Mouse (Mus musculus) heart, embryonic 11.5 days (tissue): ENCODE results near the gene Lpo. TPM values are rescaled to one million over a fixed set of nuclear protein-coding genes. Genes with fewer than 3 reads are reported as not detected.

Experiments used
- ATAC-seq: fragments of 200-750 bp; cut with Nextera tagmentation; replicated peaks from 2 replicates; pipeline ENCODE4 v1.8.0; 2017; ENCODE audit warnings: moderate library complexity; ENCODE audit not compliant: insufficient number of reproducible peaks, low FRiP score, low TSS enrichment
- H3K27ac ChIP-seq: fragments of 300-500 bp; sonication (generic); 2 replicates; pipeline ENCODE4 v1.5.1; 2014; ENCODE audit warnings: mild to moderate bottlenecking, low read depth, low read length
- H3K27me3 ChIP-seq: fragments of 300-500 bp; sonication (generic); 2 replicates; pipeline ENCODE4 v1.6.1; 2014; ENCODE audit warnings: mild to moderate bottlenecking, low read length, mixed read lengths; ENCODE audit not compliant: control insufficient read depth, insufficient read depth
- H3K36me3 ChIP-seq: fragments of 300-500 bp; sonication (generic); 2 replicates; pipeline ENCODE4 v1.6.1; 2014; ENCODE audit warnings: mild to moderate bottlenecking, low read length, moderate library complexity, mixed read lengths; ENCODE audit not compliant: control insufficient read depth, insufficient read depth
- H3K4me1 ChIP-seq: fragments of 300-500 bp; sonication (generic); 2 replicates; pipeline ENCODE4 v1.6.1; 2014; ENCODE audit warnings: low read length; ENCODE audit not compliant: control insufficient read depth, insufficient read depth
- H3K4me2 ChIP-seq: fragments of 300-500 bp; sonication (generic); 2 replicates; pipeline ENCODE4 v1.6.1; 2014; ENCODE audit warnings: mild to moderate bottlenecking, moderate library complexity
- H3K4me3 ChIP-seq: fragments of 300-500 bp; sonication (generic); 2 replicates; pipeline ENCODE4 v1.5.1; 2014; ENCODE audit warnings: low read depth, low read length
- H3K9ac ChIP-seq: fragments of 300-500 bp; sonication (generic); 2 replicates; pipeline ENCODE4 v1.6.1; 2014; ENCODE audit warnings: mild to moderate bottlenecking, low read depth, low read length, moderate library complexity
- H3K9me3 ChIP-seq: fragments of 300-500 bp; sonication (generic); replicated peaks from 2 replicates; pipeline ENCODE4 v1.6.1; 2016; ENCODE audit warnings: low read length; ENCODE audit not compliant: control insufficient read depth
- WGBS: fragments of 180-500 bp; shearing (Covaris S2); extraction: QIAGEN DNeasy Blood & Tissue Kit; methylation state at CpG from one replicate; pipeline ENCODE4 v1.1.7; 2014; ENCODE audit not compliant: insufficient replicate concordance; 5-methylcytosine and 5-hydroxymethylcytosine counted together
- polyA plus RNA-seq: library from polyadenylated mRNA; unstranded; fragments of >200 nt; fragmentation: Nextera tagmentation; extraction: Ambion mirVana; gene quantifications from 2 replicates; pipeline ENCODE4 v1.2.1, GENCODE M21; 2014

The Lpo gene
- polyA plus RNA-seq, 1 experiment from 2014 or later, result 0.34 TPM

DNA sequence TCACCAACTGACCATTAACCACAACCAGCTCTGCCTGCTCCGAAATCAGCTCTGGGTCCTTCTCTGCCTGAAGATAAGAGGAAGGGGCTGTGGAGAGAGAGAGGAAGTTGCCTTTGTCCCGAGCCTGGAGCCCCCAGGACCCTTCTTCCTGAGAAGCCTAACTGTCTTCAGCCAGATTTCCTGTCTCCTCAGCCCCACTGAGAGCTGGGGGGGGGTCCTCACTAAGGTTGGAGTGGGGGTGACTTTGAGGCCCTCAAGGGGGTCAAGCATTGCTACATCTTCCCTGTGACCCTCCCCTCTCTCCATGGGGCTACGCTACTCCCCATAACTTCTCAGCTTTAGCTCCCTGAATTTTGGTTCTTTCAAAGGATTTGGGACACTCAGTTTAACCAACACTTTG, 34.6 kb downstream of the Lpo start, which contains the start of gene Mpo:
Gene Mpo (plus strand): TSS at position 122 of the 400 bp plus-strand sequence.
- ATAC-seq, result no peak
- no peak within 1 kb of the TSS for H3K9ac ChIP-seq
- H3K27me3 ChIP-seq, result no peaks in the 10 kb centered on the region
- H3K4me2 ChIP-seq, result no peak within 1 kb of the TSS
- 43% methylated on average over 3 of the region's 3 CpGs for whole genome bisulfite sequencing
- H3K4me1 ChIP-seq, result no peaks in the 10 kb centered on the region
- no peaks in the 10 kb centered on the region for H3K36me3 ChIP-seq
- H3K9me3 ChIP-seq, result no peaks in the 10 kb centered on the region
- H3K27ac ChIP-seq, result no peak within 1 kb of the TSS
- no peak within 1 kb of the TSS for H3K4me3 ChIP-seq

GRCm38 (mm10) chr11:87790088-87790487, 38.0 kb downstream of the Lpo start:
- H3K36me3 ChIP-seq, result no peaks in the 10 kb centered on the region

GRCm38 (mm10) chr11:87780130-87780529, 48.0 kb downstream of the Lpo start:
- Histone ChIP-seq H3K36me3 (no peaks in the 10 kb centered on the region), H3K27me3 (peaks cover 52% of the 10 kb centered on the region), H3K9me3 (no peaks in the 10 kb centered on the region), H3K4me3 (no peak overlapping the region), H3K27ac (no peak overlapping the region), H3K9ac (no peak overlapping the region), H3K4me1 (peaks cover 12% of the 10 kb centered on the region), H3K4me2 (no peak overlapping the region)
- WGBS, result 73% methylated on average over 8 of the region's 8 CpGs
- no peak for ATAC-seq

More at GRCm38 (mm10) chr11:87790088-87790487, 38.0 kb downstream of the Lpo start:
- no peaks in the 10 kb centered on the region for H3K27me3 ChIP-seq
- H3K4me3 ChIP-seq, result no peak overlapping the region
- H3K27ac ChIP-seq, result no peak overlapping the region
- no peak overlapping the region for H3K4me2 ChIP-seq
- H3K9ac ChIP-seq, result no peak overlapping the region
- 69% methylated on average over 6 of the region's 6 CpGs for WGBS
- H3K9me3 ChIP-seq, result no peaks in the 10 kb centered on the region
- no peaks in the 10 kb centered on the region for H3K4me1 ChIP-seq
- ATAC-seq, result no peak

- peaks cover 52% of the 10 kb centered on the region for H3K27me3 ChIP-seq
- H3K9ac ChIP-seq, result no peak overlapping the region
- H3K9me3 ChIP-seq, result no peaks in the 10 kb centered on the region
- no peak for ATAC-seq
- peak overlapping the region; percentile 73; the same call in 1 of the 2 replicates for H3K4me2 ChIP-seq
- no peaks in the 10 kb centered on the region for H3K36me3 ChIP-seq
- 85% methylated on average over 4 of the region's 4 CpGs for WGBS
- no peak overlapping the region for H3K4me3 ChIP-seq
- peaks cover 12% of the 10 kb centered on the region for H3K4me1 ChIP-seq
- no peak overlapping the region for H3K27ac ChIP-seq
Measured at GRCm38 (mm10) chr11:87779392-87779791, 48.7 kb downstream of the Lpo start.

DNA sequence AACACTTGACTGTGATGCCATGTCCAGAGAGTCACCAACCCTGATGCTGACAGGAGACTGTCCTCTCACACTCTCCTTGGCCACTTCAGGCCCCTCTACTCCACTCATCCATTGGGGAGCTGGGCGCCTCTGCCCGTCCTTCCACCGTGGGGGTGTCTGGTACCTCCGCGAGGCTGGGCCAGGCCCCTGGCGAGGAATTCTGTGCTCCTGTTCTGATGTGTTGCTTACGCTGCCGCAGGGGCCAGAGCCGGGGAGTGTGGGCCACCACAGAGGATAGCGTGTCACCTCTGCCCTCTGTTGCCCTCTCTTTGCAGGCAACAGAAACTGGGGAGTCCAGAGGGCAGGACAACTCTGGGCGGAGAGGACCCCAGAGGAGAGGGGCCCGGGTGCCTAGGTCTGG, 49.2 kb downstream of the Lpo start:
- Histone ChIP-seq H3K4me1 (peaks cover 12% of the 10 kb centered on the region), H3K9ac (0 out of 2 replicates have a peak overlapping the region, but pooled peaks have one; percentile 44), H3K9me3 (no peaks in the 10 kb centered on the region), H3K36me3 (no peaks in the 10 kb centered on the region), H3K27ac (no peak overlapping the region), H3K4me3 (peak overlapping the region; percentile 40), H3K27me3 (peaks cover 52% of the 10 kb centered on the region), H3K4me2 (peak overlapping the region; percentile 73)
- WGBS, result 32% methylated on average over 12 of the region's 12 CpGs
- ATAC-seq, result no peak

DNA sequence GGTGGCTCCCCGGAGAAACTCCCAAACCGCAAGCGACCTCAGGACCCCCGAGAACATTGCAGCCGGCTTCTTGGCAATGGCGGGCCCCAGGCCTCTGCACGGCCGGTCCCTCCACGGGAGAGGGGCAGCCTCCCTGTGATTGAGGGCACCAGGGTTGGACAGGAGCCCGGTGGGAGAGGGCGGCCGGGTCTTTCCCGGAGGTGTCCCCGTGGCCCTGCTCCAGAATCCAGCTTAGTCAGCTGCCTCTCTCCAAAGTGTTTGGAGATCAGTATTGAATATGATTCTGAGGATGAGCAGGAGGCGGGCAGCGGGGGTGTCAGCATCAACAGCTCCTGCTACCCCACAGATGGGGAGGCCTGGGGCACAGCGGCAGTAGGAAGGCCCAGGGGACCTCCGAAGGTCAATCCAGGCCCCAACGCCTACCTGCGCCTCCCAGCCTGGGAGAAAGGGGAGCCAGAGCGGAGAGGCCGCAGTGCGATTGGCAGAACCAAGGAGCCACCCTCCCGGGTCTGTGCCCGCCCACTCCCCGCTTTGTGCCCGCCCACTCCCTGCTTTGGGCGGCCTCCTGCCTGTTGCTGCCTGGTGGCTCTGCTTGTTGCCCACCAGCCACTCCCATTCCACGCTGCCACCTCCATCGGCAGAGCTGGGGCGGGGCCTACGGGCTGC, 49.9 kb downstream of the Lpo start:
- WGBS, result 6% methylated on average over 32 of the region's 32 CpGs
- H3K4me1 ChIP-seq, result peaks cover 12% of the 10 kb centered on the region
- H3K9ac ChIP-seq, result peak overlapping the region; percentile 68
- ATAC-seq, result peak; percentile 28; the same call in 1 of the 2 replicates
- H3K4me3 ChIP-seq, result peak overlapping the region; percentile 40
- peak overlapping the region; percentile 73 for H3K4me2 ChIP-seq
- H3K27me3 ChIP-seq, result peaks cover 50% of the 10 kb centered on the region
- H3K27ac ChIP-seq, result no peak overlapping the region
- H3K9me3 ChIP-seq, result no peaks in the 10 kb centered on the region
- no peaks in the 10 kb centered on the region for H3K36me3 ChIP-seq

GRCm38 (mm10) chr11:87772354-87772753, 55.7 kb downstream of the Lpo start:
- 84% methylated on average over 3 of the region's 3 CpGs for WGBS
- Histone ChIP-seq H3K36me3 (no peaks in the 10 kb centered on the region), H3K27ac (no peak overlapping the region), H3K9ac (no peak overlapping the region), H3K4me1 (no peaks in the 10 kb centered on the region), H3K27me3 (peaks cover 31% of the 10 kb centered on the region), H3K4me2 (no peak overlapping the region), H3K9me3 (no peaks in the 10 kb centered on the region), H3K4me3 (no peak overlapping the region)
- no peak for ATAC-seq

- H3K4me3 ChIP-seq, result no peak overlapping the region
- H3K9me3 ChIP-seq, result no peaks in the 10 kb centered on the region
- no peak overlapping the region for H3K9ac ChIP-seq
- no peaks in the 10 kb centered on the region for H3K4me1 ChIP-seq
- H3K36me3 ChIP-seq, result no peaks in the 10 kb centered on the region
- H3K27me3 ChIP-seq, result peaks cover 37% of the 10 kb centered on the region
- ATAC-seq, result no peak
- H3K27ac ChIP-seq, result no peak overlapping the region
- H3K4me2 ChIP-seq, result no peak overlapping the region
- WGBS, result 51% methylated on average over 3 of the region's 3 CpGs
Measured at GRCm38 (mm10) chr11:87770989-87771388, 57.1 kb downstream of the Lpo start.

DNA sequence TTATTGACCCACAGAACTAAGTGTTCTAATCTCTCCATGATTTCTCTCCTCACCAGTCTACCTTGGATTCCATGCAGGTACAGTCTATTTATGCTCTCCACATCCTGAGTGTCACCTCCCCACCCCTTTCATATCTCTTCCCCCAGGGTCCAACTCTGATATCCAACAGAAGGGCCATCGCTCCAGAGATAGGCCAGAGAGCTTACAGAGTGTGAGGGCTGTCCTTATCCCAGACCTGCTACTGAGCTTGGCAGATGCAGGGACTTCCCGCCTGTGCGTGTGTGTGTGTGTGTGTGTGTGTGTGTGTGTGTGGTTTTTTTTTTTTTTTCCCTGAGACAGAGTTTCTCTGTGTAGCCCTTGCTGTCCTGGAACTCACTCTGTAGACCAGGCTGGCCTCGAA, 59.3 kb downstream of the Lpo start:
- 61% methylated on average over 4 of the region's 4 CpGs for WGBS
- Histone ChIP-seq H3K27ac (no peak overlapping the region), H3K4me3 (no peak overlapping the region), H3K4me1 (peaks cover 8% of the 10 kb centered on the region), H3K9me3 (no peaks in the 10 kb centered on the region), H3K4me2 (no peak overlapping the region), H3K9ac (no peak overlapping the region), H3K27me3 (peaks cover 52% of the 10 kb centered on the region), H3K36me3 (no peaks in the 10 kb centered on the region)
- no peak for ATAC-seq
